Mouse (Mus musculus) right cerebral cortex, postnatal 10 days (tissue): ENCODE measurements at regions not wholly inside any gene's neighbourhood (a gene's known extent, or its start where the extent isn't known, plus 50 kb on each side); places are given as distances from the start of the nearest gene placed in this dataset.

ENCODE experiments used
- DNase-seq, 2 experiments: peaks; one replicate each; pipeline ENCODE4 v3.0.0; 2021; ENCODE audit warnings: low spot score in 2 of 2

DNA sequence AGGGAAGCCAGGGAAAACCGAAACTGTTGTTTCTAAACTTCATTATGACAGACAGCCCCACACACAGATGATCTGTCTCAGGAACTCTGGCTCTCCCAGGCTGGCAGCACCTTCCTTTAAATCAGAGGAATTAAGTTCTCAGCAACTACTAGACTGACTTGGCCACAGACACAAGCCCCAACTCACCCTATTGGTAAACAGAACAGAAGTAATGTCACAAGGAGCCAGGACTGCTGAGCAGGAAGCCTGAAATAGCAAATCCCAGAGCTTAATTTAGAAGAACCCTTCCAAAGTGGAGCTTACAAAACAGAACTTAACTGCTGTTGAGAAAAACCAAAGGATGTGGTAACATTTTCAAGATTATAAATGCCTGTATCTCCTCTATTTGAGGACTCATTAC is 174.8 kb downstream of the Nfkbiz start:
- DNase-seq, result no peak

DNA sequence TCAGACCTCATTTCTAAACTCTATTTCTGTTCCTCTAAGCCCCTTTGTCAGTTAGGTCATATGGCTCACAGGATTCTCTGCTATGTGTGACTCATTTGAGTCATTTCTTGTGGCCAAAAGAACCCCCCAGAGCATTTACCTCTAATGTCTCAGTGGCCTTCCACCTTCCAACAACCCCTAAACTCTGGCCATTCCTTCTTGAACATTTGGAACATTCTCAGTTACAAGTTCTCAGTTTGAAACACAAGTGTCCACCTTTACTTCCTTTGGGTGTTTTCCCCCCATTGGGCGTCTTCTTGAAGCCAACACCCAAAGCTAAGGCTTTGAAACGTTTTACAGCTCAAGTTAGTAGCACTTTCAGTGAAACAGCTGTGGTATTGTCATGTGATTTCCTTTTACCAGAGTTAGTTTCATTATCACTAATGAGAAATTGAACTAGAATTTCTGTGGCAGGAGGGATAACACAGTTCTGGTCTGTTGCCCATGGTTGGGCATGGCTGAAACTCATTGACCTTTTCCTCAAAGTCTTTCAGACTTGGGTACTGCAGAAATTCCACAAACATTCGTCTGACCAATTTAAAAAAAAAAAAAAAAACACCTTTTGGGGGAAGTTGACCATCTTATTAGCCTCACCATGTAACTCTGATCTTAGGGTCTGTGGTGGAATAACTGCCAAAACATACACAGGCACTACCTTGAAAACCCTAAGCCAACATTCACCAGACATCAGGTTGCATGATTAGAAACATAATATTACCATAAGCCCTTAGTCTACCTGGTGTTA is 201.8 kb downstream of the Nfkbiz start:
- no peak for DNase-seq

DNA sequence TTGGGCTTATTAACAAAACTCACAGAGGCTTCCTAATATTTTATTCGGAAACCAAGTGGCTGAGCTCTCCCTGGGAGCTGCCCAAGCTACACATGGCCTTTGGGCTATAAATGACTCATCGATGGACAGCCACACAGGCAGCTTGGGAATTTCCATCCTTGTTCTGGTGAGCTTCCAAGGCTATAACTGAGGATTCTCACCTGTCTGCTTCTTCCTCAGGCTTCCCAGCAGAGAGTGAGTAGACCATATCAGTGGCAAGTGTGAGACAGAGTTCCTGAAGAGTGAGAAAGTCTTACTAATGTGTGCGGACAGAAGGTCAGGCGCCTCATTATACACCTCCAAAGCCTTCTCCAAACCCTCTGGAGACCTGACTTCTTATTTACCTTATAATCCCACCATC is 202.5 kb downstream of the Nfkbiz start:
- DNase-seq, result no peak

- DNase-seq, result no peak
These were observed 204.0 kb downstream of the Nfkbiz start for GRCm38 (mm10) chr16:55634691-55635090.

DNA sequence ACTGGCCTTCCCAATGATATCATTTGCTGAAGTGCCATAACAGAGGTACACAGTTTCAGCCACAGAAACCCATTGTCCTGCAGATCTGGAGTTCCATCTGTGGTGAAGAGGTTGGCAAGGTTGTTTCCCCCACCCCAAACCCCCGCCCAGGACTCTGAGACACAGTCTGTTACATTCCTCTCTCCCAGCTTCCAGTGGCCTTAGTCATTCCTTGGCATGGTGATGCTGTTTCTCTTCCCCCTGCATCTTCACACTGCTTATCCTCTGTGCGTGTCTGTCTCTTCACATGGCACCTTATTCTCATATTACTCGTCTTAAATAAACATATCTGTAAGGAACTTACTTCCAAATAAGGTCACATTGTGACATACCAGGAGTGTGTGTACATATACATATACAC is 206.5 kb downstream of the Nfkbiz start:
- no peak for DNase-seq

DNA sequence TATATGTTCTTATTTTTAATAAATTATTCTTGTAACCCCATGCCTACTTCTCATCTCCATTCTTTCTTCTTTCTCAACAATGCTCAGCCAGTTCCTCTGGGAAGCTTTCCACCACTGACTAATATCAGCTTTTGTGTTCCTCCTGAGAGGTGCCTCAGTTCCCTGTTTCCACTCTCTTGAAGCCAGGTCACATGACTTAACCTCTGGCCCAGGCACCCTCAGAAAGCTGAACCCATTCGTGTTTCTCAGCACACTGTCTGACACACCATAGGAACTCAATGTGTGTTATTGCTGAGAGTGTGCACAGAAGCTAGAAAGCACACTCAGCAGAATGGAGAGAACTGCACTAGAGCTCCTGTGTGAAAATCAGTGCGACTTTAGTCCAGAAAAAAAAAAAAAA is 207.1 kb downstream of the Nfkbiz start:
- DNase-seq, result no peak

DNA sequence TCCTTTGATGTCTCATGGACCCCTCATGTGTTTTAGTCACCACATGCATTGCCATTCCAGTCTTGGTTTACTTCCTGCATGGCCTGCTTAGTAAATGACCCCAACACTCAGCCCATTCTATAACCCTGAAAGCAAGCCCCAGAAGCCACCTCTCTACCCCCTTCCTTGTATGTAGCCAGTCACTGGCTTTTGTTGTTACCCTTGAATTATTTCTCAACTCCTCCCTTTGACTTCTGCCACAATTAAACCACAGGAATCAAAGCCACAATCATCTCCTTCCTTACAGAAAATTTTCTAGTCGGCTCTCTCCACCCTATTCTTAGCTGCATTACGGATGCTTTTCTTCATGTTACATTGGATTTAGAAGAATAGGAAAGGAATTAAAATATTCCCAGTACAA is 207.7 kb downstream of the Nfkbiz start:
- no peak for DNase-seq

- no peak for DNase-seq
These were observed 211.2 kb downstream of the Nfkbiz start for GRCm38 (mm10) chr16:55627531-55627930.

- DNase-seq, result no peak
These were observed 215.3 kb downstream of the Nfkbiz start for GRCm38 (mm10) chr16:55623422-55623821.

DNA sequence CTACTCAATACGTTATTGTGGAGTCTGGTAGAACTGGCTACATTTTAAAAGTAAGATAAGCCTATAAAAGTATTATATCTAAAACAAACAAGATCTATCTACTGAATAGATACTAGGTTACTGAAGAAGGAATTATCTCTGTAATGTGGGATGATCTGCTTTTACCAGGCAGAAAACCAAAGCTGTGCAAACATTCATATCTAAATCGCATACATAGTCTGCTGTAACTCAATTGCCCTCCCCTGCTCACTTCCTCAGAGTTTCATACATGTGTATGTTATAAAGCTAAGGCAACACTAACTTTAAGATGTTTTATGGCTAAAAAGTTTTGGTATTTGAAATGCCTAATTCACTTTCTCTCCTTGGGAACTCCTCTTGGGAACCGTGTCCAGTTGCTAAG is 219.0 kb downstream of the Nfkbiz start:
- DNase-seq, result no peak

DNA sequence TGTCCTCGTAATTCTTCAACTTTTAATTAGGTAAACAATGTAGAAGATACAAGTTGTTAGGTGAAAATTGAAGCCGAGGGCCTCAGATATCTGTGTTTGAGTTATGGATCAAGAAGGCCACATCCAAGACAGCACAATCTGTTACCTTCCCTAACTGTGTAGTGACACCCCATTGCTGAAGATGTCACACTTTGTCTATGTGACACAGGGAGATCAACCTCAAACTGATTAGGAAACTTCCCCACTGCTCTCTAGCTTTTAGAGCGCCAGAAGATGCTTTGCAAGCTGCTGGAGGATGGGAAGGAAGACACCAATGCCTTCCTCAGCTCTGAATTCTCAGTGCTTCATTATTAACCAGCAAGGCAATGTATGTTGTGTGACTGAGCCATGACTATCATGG is 220.7 kb downstream of the Nfkbiz start:
- no peak for DNase-seq

- no peak for DNase-seq
These were observed 221.2 kb downstream of the Nfkbiz start for GRCm38 (mm10) chr16:55617506-55617905.

GRCm38 (mm10) chr16:55616408-55617120 is 222.1 kb downstream of the Nfkbiz start:
- DNase-seq, result no peak

DNA sequence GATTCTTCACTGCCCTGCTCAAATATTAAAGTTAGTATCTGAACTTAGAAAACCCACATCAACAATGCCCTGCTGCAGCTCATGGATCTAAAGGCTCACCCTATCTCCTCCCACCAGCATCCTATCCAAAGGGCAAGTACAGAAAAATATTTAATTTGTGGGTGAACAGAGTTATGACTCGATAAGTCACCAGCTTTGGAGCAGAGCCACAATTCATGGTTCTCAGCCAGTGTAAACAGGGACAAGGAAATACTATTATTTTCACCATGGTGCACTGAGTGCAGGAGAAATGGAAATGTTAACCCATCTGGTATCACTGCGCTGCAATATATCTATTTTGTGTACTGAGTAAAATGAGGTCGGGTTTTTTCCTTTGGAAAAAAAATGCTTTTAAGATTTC is 225.8 kb downstream of the Nfkbiz start:
- DNase-seq, result no peak

- no peak for DNase-seq
These were observed 226.7 kb downstream of the Nfkbiz start for GRCm38 (mm10) chr16:55612001-55612400.

- DNase-seq, result no peak
These were observed 227.5 kb downstream of the Nfkbiz start for GRCm38 (mm10) chr16:55611172-55611571.

GRCm38 (mm10) chr16:55608361-55608760 is 230.3 kb downstream of the Nfkbiz start:
- DNase-seq, result no peak

GRCm38 (mm10) chr16:55606447-55607239 is 232.1 kb downstream of the Nfkbiz start:
- no peak for DNase-seq

DNA sequence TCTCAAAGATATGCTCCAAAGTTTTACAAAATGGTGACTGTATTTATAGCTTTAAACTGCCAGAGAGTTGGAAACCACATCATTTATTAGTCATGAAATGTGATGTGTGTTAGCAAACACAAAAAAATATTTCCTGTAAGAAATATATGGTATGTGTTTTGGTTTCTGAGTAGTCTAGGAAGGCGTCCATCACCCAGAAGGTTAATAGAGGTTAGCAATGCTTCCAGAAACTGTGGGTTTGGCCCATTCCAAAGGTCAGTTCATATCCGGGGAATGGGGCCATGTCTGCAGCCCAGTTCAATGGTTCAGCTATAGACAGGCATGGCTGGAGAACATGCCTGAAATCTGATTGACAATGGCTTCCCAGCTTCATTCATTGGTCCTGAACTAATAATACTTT is 235.1 kb downstream of the Nfkbiz start:
- DNase-seq, result no peak

DNA sequence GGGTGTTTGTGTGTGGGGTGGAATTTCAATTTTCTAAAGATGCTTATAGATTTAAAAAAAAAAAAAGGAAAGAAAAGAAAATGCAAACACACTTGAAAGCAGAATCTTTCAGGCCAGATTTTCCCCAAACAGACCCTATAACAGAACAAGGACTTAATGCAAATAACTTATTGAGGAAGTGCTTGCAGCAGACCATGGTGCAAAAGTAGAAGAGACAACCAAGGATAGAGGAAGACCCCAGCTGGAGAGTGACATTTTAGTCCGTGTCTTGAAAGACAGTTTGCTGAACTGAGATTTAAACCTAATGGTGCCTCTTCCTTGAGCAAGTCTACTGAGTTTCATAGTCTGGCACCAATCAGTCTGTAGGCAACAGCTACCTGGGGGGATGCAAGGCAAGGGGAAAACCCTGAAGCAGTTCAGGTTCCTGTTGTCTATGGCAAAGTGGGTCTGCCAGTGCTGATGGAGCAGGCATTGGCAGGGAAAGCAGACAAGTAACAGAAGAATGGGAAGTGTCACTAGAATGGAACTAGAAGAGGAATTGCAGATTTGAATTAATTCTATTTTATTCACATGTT is 249.2 kb downstream of the Nfkbiz start:
- DNase-seq, result no peak

DNA sequence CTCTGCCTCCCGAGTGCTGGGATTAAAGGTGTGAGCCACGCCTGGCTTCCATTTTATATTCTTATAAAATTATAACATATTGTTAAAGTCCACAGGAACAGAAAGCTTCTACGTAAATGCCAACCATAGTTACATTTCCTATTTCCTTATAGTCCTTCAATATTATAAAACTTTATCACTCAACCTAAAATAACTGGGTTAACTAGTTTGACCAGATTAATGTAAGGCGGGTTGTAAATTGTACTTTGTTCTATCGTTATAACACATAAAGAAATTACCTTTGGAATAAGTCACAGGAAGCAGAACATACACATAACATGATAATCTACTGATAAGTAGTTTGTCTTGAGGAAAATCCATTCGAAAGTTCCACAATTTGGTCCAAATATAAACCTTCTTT is 251.6 kb downstream of the Nfkbiz start:
- no peak for DNase-seq

GRCm38 (mm10) chr16:55582906-55583305 is 255.8 kb downstream of the Nfkbiz start:
- DNase-seq, result no peak
